Mouse (Mus musculus): ENCODE data around the gene Azi2.

The Azi2 gene

DNA sequence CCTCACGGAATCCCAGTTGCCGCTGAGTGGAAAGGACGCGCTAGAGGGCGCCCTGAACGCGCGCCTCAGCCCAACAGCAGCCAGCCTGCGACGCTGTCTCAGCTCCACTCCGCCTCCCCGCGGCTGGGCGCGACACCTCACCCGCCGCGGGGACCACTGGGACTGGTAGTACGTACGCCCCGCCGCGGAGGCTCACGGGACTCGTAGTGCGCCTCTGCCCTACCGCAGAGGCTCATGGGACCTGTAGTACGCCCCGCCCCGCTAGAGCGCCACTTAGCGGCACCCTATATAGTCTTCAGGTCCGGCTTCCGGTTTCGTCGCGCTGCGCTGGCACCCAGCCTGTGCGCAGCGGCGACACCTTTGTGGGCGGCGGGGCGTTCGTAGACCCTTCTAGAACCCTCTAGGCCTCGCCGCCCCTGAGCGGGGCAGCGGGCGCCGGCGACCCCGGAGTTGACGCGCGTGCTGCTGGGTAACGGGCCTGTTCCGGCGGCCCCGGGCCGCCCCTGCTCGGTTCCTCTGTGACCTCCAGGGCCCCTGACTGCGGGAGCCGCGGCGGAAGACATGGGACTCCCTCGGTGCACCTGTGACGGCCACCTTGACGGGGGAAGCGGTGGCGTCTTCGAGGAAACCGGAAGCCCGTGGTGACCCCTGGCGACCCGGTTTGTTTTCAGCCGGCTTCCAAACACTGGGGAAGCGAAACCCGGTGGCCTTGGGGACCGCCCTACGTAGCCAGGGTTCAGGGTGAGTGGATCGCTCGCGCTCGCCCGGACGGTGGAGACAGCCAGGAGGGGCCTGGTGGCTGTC lies at the start of gene Azi2:
Gene Azi2 (plus strand): TSS at position 282 of the 804 bp plus-strand sequence.
- DNase-seq (ENCODE audit: low spot score) = peak; percentile 99

- no peak for DNase-seq (ENCODE audit: low spot score)
Measured at GRCm38 (mm10) chr9:117996631-117997030, 43.7 kb upstream of the Azi2 start.

GRCm38 (mm10) chr9:118001488-118001887 lies 38.8 kb upstream of the Azi2 start:
- no peak for DNase-seq (ENCODE audit: low spot score)

DNA sequence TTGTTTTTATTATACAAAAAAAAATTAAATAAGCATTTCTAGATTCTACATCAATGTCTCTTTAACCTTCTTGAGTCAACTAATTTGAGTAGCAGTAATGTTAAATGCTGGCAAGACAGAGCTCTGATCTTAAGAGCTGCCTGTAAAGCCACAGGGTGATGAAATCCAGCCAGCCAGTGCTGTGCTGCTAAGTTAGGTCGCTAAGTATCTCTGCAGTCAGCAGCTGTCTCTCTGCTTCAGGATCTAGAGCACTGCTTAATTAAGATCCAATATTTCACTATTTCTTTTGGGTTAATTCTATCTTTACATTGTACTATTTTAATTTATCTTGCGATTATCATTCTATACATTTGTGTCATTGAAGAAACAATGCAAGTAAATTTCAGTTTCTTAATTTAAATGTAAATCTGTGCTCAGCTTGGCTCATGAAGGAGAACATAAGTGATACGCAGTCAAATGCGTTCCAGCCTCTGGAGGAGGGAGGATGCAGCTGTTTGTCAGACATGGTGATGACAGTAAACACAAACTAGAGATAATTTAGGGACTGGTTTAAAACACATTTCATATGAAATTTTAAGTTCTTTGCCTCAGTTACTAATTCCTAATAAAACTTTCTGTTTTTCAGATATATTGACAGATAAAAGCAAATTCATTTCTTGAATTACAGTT lies 36.9 kb upstream of the Azi2 start:
- DNase-seq (ENCODE audit: low spot score) = no peak

- no peak for DNase-seq (ENCODE audit: low spot score)
Measured at GRCm38 (mm10) chr9:118003937-118004336, 36.4 kb upstream of the Azi2 start.

- no peak for DNase-seq (ENCODE audit: low spot score)
Measured at GRCm38 (mm10) chr9:118012928-118013327, 27.4 kb upstream of the Azi2 start.

DNA sequence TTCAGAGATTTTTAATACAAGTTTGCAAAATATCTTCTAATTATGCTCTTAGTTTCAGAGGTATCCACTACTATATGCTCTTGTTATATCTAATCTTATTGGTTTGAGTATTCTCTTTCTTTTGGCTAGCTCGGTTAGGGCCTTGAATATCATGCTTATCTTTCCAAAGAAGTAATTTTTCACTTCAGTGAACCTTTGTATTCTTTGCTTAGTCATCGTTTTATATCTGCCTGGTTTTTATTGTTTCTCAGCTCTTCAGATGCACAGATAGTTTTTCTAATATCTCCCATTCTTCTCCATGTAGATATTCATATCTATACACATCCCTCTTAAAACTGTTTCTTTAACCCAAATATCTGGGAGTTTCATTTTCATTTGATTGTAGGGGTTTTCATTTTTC lies 15.3 kb upstream of the Azi2 start:
- DNase-seq (ENCODE audit: low spot score) = no peak

DNA sequence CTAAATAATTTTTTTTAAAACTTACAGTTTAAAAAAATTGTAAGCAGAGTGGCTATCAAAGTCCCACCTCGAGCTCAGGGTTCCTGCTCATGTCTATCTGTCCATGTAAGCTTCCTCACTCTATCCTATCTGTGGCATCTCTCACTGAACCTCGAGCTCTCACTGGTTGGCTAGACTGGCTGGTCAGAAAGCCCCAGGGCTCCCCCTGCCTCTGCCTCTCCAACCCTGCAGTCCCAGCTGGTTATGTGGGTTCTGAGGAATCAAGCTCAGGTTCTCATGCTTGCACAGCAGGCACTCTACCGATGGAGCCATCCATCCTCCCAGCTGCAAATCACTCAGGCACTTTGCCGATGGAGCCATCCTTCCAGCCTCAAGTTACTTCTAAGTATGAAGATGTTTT lies 10.8 kb upstream of the Azi2 start:
- DNase-seq (ENCODE audit: low spot score) = no peak

GRCm38 (mm10) chr9:118030252-118030651 lies 10.0 kb upstream of the Azi2 start:
- no peak for DNase-seq (ENCODE audit: low spot score)

DNA sequence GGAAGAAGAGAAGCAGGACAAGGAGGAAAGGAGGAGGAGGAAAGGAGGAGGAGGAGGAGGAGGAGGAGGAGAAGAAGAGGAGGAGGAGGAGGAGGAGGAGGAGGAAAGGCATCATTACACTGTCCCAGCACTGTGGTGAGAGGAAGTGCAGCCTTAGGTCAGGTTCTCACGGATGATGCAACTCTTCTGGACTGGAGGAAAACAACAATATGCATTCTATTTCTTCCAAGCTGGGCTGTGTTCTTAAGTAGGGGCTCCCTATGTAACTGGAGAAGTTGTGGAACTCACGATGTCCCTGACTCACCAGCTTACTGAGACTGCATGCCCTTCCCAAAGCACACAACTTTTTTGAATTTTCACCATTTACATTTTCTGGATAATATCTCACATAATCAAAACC lies 8.6 kb upstream of the Azi2 start:
- DNase-seq (ENCODE audit: low spot score) = no peak

DNA sequence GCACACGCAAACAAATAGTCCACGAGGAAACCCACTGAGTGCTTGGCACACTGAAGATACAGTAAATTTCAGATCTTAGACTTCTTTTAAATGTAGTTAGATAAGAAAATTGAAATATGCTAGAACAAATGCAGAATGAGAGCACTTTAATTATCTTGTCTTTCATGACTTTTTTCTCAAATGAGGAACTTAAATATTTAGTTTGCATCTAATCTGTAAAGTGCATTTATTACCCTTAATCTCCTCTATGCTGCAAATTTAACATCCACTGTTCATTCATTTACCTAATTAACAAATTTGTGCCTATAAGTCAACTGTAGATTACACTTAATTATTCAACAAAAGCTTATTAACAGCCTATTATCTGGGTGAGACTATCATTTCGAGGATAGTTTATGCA lies 5.3 kb upstream of the Azi2 start:
- no peak for DNase-seq (ENCODE audit: low spot score)

GRCm38 (mm10) chr9:118041022-118041400 lies 712 bp downstream of the Azi2 start:
- peak; percentile 29 for DNase-seq (ENCODE audit: low spot score)

DNA sequence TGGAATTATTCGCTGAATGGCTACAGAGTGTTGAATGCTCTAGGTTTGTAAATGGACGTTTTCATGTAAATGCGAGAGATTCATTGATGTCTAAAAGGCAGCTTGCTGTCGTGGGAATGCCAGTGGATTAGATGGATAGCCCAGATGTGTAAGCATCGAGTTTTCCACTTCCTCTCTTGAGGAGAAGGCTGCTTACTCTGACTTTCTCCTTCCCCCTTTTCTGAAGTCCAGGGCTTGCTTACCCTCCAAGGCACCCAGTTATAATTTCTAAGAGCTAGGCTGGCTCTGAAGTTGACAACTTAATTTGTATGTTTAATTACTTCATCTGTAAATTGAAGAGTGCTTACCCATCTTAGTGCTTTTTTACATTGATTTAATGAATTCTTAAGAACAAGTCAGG lies 1.3 kb downstream of the Azi2 start:
- DNase-seq (ENCODE audit: low spot score) = no peak

DNA sequence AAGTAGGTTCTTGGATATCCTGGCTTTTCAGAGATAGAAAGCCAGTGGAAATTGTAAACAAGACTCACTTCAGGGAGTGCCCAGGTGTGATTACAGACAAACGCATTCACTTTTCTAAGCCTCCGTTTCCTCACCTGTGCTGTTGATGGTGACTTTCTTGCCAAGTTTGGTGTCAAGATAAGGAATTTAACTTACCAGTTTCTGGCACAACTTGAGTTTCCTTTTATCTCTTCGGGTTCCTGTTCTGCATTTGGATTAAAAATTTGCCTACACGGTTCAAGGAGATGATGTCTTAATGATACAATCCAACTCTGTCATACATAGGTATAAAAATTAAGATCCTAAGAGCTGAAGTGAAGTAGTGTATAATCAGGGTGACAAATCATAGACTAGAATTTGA lies 2.4 kb downstream of the Azi2 start:
- no peak for DNase-seq (ENCODE audit: low spot score)

- DNase-seq (ENCODE audit: low spot score) = no peak
Measured at GRCm38 (mm10) chr9:118043581-118043980, 3.3 kb downstream of the Azi2 start.

- DNase-seq (ENCODE audit: low spot score) = no peak
Measured at GRCm38 (mm10) chr9:118045011-118045533, 4.8 kb downstream of the Azi2 start.

DNA sequence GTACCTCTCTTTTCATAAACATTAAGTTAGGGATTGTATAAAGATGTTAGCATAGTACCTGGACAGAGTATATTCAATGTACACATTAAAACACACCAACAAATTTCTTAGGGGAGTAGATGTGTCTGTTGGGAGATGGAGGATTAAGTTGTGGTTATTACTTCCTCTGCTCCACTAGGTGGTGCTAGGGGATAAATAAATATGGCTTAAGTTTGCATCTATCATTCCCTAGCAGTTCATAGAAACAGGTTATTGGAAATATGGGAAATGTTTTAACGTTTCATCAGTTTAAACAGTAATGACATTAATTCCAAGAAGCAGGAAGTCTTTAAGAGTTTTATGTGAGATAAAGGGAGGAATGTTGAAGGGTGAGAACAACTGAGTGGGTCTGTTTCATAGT lies 13.0 kb downstream of the Azi2 start:
- DNase-seq (ENCODE audit: low spot score) = peak; percentile 54

- DNase-seq (ENCODE audit: low spot score) = no peak
Measured at GRCm38 (mm10) chr9:118059101-118059500, 18.8 kb downstream of the Azi2 start.

DNA sequence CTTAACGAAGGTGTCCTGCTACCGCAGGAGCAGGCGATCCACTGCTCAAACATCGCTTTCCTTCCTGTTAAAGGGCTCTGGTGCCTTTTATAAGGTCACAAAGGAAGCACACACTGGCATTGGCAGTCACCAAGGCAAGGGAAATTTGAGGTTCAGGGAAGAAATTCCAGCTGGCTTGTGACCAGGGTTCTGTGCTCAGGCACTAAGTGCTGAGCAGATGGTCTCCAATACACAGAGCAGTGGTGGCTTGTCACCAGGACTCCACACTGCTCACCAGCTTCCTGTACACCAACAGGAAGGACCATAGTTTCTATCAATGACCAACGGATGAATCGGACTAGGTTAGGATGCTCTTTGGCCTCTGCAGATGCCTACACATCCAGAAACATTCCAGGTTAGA lies 30.1 kb downstream of the Azi2 start:
- no peak for DNase-seq (ENCODE audit: low spot score)

DNA sequence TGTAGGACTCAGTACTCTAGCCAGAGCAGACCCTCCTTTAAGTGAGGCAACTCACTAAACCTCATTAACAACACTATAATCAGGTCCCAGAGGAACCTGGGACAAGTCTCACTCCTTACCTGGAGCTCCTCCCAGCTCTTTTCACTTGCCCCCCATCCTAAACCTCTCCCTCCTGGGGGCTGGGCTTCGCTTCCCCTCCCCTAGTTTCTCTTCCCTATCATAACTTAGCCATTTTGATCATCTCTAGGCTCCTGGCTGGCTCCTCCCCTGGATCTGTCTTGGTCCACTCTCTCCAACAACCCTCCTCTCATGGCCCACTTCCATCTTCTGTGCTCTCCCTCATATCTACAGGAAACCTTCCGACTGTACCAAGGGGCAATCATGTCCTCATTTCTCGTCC lies 31.0 kb downstream of the Azi2 start:
- DNase-seq (ENCODE audit: low spot score) = no peak

DNA sequence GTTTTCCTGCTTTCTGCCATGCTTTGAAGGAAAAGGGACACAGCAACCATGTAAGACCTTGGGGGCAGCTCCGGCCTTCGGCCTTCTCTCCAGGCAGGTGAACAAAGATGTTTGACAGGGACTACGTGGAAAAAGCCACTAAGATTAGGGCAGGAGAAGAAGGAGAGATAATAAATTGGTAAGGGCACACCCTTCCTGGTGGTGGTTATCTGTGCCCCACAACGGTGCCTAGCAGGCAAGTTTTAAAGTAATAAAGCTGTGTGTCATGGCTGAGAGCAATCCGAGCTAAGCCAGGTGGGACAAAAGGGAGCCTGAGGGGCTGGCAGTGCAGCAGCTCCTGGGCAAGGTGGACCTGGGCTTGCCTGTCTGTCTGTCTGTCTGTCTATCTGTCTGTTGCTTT lies 31.8 kb downstream of the Azi2 start:
- no peak for DNase-seq (ENCODE audit: low spot score)

DNA sequence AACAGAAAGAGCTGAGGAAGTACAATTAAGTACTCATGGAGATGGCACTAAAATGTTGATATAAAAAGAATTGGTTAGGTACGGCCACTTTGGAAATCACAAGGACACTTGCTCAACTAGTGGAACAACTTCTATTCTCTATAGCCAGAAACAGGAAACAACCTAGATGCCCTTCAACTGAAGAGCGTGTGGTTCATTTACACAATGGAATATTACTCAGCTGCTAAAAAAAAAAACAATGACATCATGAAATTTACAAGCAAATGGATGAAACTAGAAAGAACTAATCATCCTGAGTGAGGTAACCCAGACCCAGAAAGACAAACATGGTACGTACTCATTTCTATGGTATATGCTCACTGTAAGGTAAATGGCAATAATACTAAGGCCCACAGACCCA lies 33.1 kb downstream of the Azi2 start:
- DNase-seq (ENCODE audit: low spot score) = no peak

GRCm38 (mm10) chr9:118082575-118083431 lies 42.5 kb downstream of the Azi2 start:
- DNase-seq (ENCODE audit: low spot score) = peak; percentile 44

Measured in embryo, embryonic 10 days (tissue).